ENCODE assay signal across 8 mouse cellular contexts in genomic region chr5:73490596-73491073, GRCm38 (mm10). TPM values are rescaled to one million over a fixed set of nuclear protein-coding genes. Genes with fewer than 3 reads are reported as not detected.
DNase-seq lines count a peak whose midpoint lies in the region; ATAC-seq lines count a peak whose summit lies in the region.

No protein-coding gene starts in this region.

- H3K9me3 ChIP-seq in hindbrain, embryonic 11.5 days (ENCODE audit: control insufficient read depth, low read length) = no peaks in the 10 kb centered on the region

- peak; percentile 100 for DNase-seq in Muller cell, postnatal 12 days (ENCODE audit: inconsistent ontology term)
- DNase-seq in cerebellum, adult 9-11 months = peak; percentile 100
- DNase-seq in frontal cortex, adult 2 months (ENCODE audit: extremely low spot score in 1 of 2, low spot score in 1 of 2) = peak; percentile 99
- DNase-seq in hindbrain, embryonic 11.5 days (ENCODE audit: low spot score) = peak; percentile 98
- peak; percentile 98 to 99 for DNase-seq in layer of hippocampus, postnatal 10 days (ENCODE audit: low spot score in 2 of 2)
- DNase-seq in lung, postnatal 10 days = peak; percentile 100
- DNase-seq in ovary, postnatal 36 days (ENCODE audit: low spot score) = peak; percentile 100
- peak; percentile 98 for DNase-seq in thymus, postnatal 25 days

- H3K4me1 ChIP-seq in hindbrain, embryonic 11.5 days (replicated peaks; ENCODE audit: control insufficient read depth, insufficient read depth, low read length) = no peaks in the 10 kb centered on the region; the same call in 1 of the 2 replicates

- 0% methylated on average over 35 of the region's 37 CpGs for WGBS in hindbrain, embryonic 11.5 days

- peak overlapping the region; percentile 97 for H3K27ac ChIP-seq in hindbrain, embryonic 11.5 days (ENCODE audit: low read depth, low read length)

- H3K4me2 ChIP-seq in hindbrain, embryonic 11.5 days (replicated peaks; ENCODE audit: low read depth, low read length) = peak overlapping the region; percentile 90

- H3K4me3 ChIP-seq in hindbrain, embryonic 11.5 days (ENCODE audit: low read depth, low read length) = peak overlapping the region; percentile 94

- peak overlapping the region; percentile 57 for H3K9ac ChIP-seq in hindbrain, embryonic 11.5 days (ENCODE audit: low read depth, low read length)

- H3K36me3 ChIP-seq in hindbrain, embryonic 11.5 days (ENCODE audit: control insufficient read depth, insufficient read depth, low read length) = no peaks in the 10 kb centered on the region

- ATAC-seq in hindbrain, embryonic 11.5 days (ENCODE audit: low FRiP score) = peak; percentile 96

- no peaks in the 10 kb centered on the region for H3K27me3 ChIP-seq in hindbrain, embryonic 11.5 days (ENCODE audit: control insufficient read depth, insufficient read depth, low read length)

RNA-seq across cellular contexts. Expression of gene Dcun1d4, which starts 9.8 kb away (rescaled TPM):
- polyA plus RNA-seq in frontal cortex, adult 2 months (2012; rRNA removed) = 60.2 and 67.5 TPM in 2 replicates
- polyA plus RNA-seq in hindbrain, embryonic 11.5 days (2014; fragmentation: Nextera tagmentation; extraction: Ambion mirVana) = 73.0 and 80.4 TPM in 2 replicates
- 100 to 1,000 TPM; 103 to 104 TPM for total RNA-seq in layer of hippocampus, postnatal 10 days (2021)

Comparison
In these comparisons a context has a peak if more than half of its experiments do, and no peak if none do; other contexts are left out.
1. Peak in every context shown above with its lines: DNase-seq, ATAC-seq, H3K4me3 ChIP-seq and H3K27ac ChIP-seq.